Mouse (Mus musculus) erythroid progenitor cell, adult 5-6 weeks (primary cell): Measurements from ENCODE around the gene Retreg3. TPM values are rescaled to one million over a fixed set of nuclear protein-coding genes. Genes with fewer than 3 reads are reported as not detected.

Source experiments
- ATAC-seq: replicated peaks from 2 replicates; pipeline ENCODE4 v1.8.0; 2016; ENCODE audit warnings: moderate number of reproducible peaks, mild to moderate bottlenecking, moderate TSS enrichment, inconsistent platforms; ENCODE audit not compliant: poor library complexity, low FRiP score, severe bottlenecking
- total RNA-seq, 2 experiments: library from RNA; stranded (forward) in 1 of 2; stranded (reverse) in 1 of 2; fragments of 150-400 nt in 1 of 2; fragments of 186-747, 209-891 nt in 1 of 2; gene quantifications; 2 replicates each; pipeline versions ENCODE4 v1.2.3 to v1.2.4; 2015 to 2017; ENCODE audit warnings: low replicate concordance in 2 of 2

Gene Retreg3
- total RNA-seq, 2 experiments from 2014 or later, result 25.6 to 38.7 TPM

GRCm38 (mm10) chr11:101083083-101083697 is 36.5 kb downstream of the Retreg3 start:
- ATAC-seq, result no peak

GRCm38 (mm10) chr11:101082208-101083082 is 37.2 kb downstream of the Retreg3 start, which contains the start of gene Coasy:
Gene Coasy (plus strand): TSS chr11:101082565.
- peak; percentile 73 for ATAC-seq

- ATAC-seq, result no peak
Observed at GRCm38 (mm10) chr11:101081659-101082058, 38.0 kb downstream of the Retreg3 start.

- ATAC-seq, result no peak
Observed at GRCm38 (mm10) chr11:101080421-101080820, 39.3 kb downstream of the Retreg3 start.

- ATAC-seq, result no peak
Observed at GRCm38 (mm10) chr11:101079746-101080145, 39.9 kb downstream of the Retreg3 start.

- ATAC-seq, result no peak
Observed at GRCm38 (mm10) chr11:101078121-101078520, 41.6 kb downstream of the Retreg3 start, which contains the start of gene Hsd17b1. Gene Hsd17b1 (plus strand): TSS chr11:101078411.

GRCm38 (mm10) chr11:101071810-101072428 is 47.8 kb downstream of the Retreg3 start:
- no peak for ATAC-seq

- ATAC-seq, result no peak
Observed at GRCm38 (mm10) chr11:101070987-101071386, 48.7 kb downstream of the Retreg3 start.

GRCm38 (mm10) chr11:101070189-101070527 is 49.5 kb downstream of the Retreg3 start:
- ATAC-seq, result peak; percentile 56

GRCm38 (mm10) chr11:101069391-101070188 is 50.1 kb downstream of the Retreg3 start, which contains the start of gene Naglu:
Gene Naglu (plus strand): TSS chr11:101070012.
- peak; percentile 90 for ATAC-seq

- ATAC-seq, result peak; percentile 32
Observed at GRCm38 (mm10) chr11:101066549-101067412, 52.9 kb downstream of the Retreg3 start.

- ATAC-seq, result no peak
Observed at GRCm38 (mm10) chr11:101065002-101065401, 54.7 kb downstream of the Retreg3 start.

- ATAC-seq, result no peak
Observed at GRCm38 (mm10) chr11:101064462-101064861, 55.2 kb downstream of the Retreg3 start.

- peak; percentile 90 for ATAC-seq
Observed at GRCm38 (mm10) chr11:101063676-101064327, 55.9 kb downstream of the Retreg3 start.

- ATAC-seq, result no peak; the same call in 1 of the 2 replicates
Observed at GRCm38 (mm10) chr11:101062971-101063675, 56.6 kb downstream of the Retreg3 start.

- no peak for ATAC-seq
Observed at GRCm38 (mm10) chr11:101062165-101062884, 57.4 kb downstream of the Retreg3 start.

GRCm38 (mm10) chr11:101061049-101061448 is 58.6 kb downstream of the Retreg3 start:
- ATAC-seq, result no peak
